Mouse (Mus musculus) midbrain, embryonic 11.5 days (tissue): ENCODE data around the gene Eddm3b. TPM values are rescaled to one million over a fixed set of nuclear protein-coding genes. Genes with fewer than 3 reads are reported as not detected.

ENCODE experiments used
- ATAC-seq: fragments of 200-750 bp; cut with Nextera tagmentation; 2 replicates; pipeline ENCODE4 v1.8.0; 2017; ENCODE audit warnings: moderate TSS enrichment, moderate library complexity; ENCODE audit not compliant: low FRiP score
- DNase-seq: peaks from one replicate; pipeline ENCODE4 v3.0.0; 2015; ENCODE audit warnings: low spot score; ENCODE audit errors: missing footprints
- H3K27ac ChIP-seq: fragments of 300-500 bp; sonication (generic); 2 replicates; pipeline ENCODE4 v1.5.1; 2014; ENCODE audit warnings: low read depth, low read length
- H3K27me3 ChIP-seq: fragments of 300-500 bp; sonication (generic); 2 replicates; pipeline ENCODE4 v1.6.1; 2014; ENCODE audit warnings: mild to moderate bottlenecking, low read length, moderate library complexity, mixed read lengths; ENCODE audit not compliant: control insufficient read depth, insufficient read depth
- H3K36me3 ChIP-seq: fragments of 300-500 bp; sonication (generic); 2 replicates; pipeline ENCODE4 v1.6.1; 2014; ENCODE audit warnings: mild to moderate bottlenecking, low read length, moderate library complexity, mixed read lengths; ENCODE audit not compliant: control insufficient read depth, insufficient read depth
- H3K4me1 ChIP-seq: fragments of 300-500 bp; sonication (generic); 2 replicates; pipeline ENCODE4 v1.6.1; 2014; ENCODE audit warnings: low read length; ENCODE audit not compliant: control insufficient read depth, insufficient read depth
- H3K4me2 ChIP-seq: fragments of 300-500 bp; sonication (generic); 2 replicates; pipeline ENCODE4 v1.6.1; 2014; ENCODE audit warnings: mild to moderate bottlenecking, moderate library complexity
- H3K4me3 ChIP-seq: fragments of 300-500 bp; sonication (generic); 2 replicates; pipeline ENCODE4 v1.5.1; 2014; ENCODE audit warnings: low read depth, low read length
- H3K9ac ChIP-seq: fragments of 300-500 bp; sonication (generic); 2 replicates; pipeline ENCODE4 v1.6.1; 2014; ENCODE audit warnings: low read length
- H3K9me3 ChIP-seq: fragments of 300-500 bp; sonication (generic); 2 replicates; pipeline ENCODE4 v1.6.1; 2016; ENCODE audit warnings: low read length; ENCODE audit not compliant: control insufficient read depth
- WGBS: fragments of 180-500 bp; shearing (Covaris S2); extraction: QIAGEN DNeasy Blood & Tissue Kit; methylation state at CpG from one replicate; pipeline ENCODE4 v1.1.7; 2014; 5-methylcytosine and 5-hydroxymethylcytosine counted together
- polyA plus RNA-seq: library from polyadenylated mRNA; unstranded; fragments of >200 nt; fragmentation: Nextera tagmentation; extraction: Ambion mirVana; gene quantifications from 2 replicates; pipeline ENCODE4 v1.2.1, GENCODE M21; 2014

The Eddm3b gene
- polyA plus RNA-seq, 1 experiment from 2014 or later = not detected

- no peaks in the 10 kb centered on the region for H3K9me3 ChIP-seq
- no peak overlapping the region for H3K4me2 ChIP-seq
- H3K4me1 ChIP-seq = no peaks in the 10 kb centered on the region
- H3K27me3 ChIP-seq = no peaks in the 10 kb centered on the region
- no peak for DNase-seq
- WGBS = 84% methylated on average over 7 of the region's 7 CpGs
- H3K9ac ChIP-seq = no peak overlapping the region
- no peak overlapping the region for H3K4me3 ChIP-seq
- ATAC-seq = no peak
- H3K27ac ChIP-seq = no peak overlapping the region
- H3K36me3 ChIP-seq = no peaks in the 10 kb centered on the region
Observed at GRCm38 (mm10) chr14:51131086-51131815, 17.0 kb downstream of the Eddm3b start.

- H3K4me3 ChIP-seq = no peak overlapping the region
- no peaks in the 10 kb centered on the region for H3K27me3 ChIP-seq
- no peak overlapping the region for H3K27ac ChIP-seq
- no peak for ATAC-seq
- WGBS = 83% methylated on average over 4 of the region's 4 CpGs
- no peak for DNase-seq
- no peaks in the 10 kb centered on the region for H3K36me3 ChIP-seq
- H3K9me3 ChIP-seq = no peaks in the 10 kb centered on the region
- H3K4me1 ChIP-seq = no peaks in the 10 kb centered on the region
- no peak overlapping the region for H3K9ac ChIP-seq
- no peak overlapping the region for H3K4me2 ChIP-seq
Observed at GRCm38 (mm10) chr14:51132372-51132771, 18.1 kb downstream of the Eddm3b start.

DNA sequence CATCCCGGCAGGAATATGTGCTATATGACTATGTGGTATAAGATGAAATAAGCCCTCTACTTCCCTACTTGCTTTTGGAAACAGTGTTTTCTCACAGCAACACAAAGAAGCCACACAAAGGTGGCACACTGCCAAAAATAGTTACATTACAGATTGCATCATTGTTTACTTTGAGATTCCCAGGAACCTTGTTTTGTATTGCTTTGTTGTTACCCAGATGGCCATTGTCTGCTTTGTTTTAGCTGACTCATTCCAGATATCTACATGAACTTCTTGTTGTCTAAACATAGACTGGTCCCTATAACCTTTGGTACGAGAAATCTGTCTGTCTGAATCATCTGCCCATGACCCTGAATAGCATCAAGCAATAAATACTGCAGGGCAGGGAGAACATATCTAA lies 26.1 kb downstream of the Eddm3b start:
- H3K4me1 ChIP-seq = no peaks in the 10 kb centered on the region
- H3K27ac ChIP-seq = no peak overlapping the region
- H3K4me2 ChIP-seq = no peak overlapping the region
- H3K9ac ChIP-seq = no peak overlapping the region
- 92% methylated on average over 2 of the region's 2 CpGs for WGBS
- no peaks in the 10 kb centered on the region for H3K36me3 ChIP-seq
- no peaks in the 10 kb centered on the region for H3K9me3 ChIP-seq
- no peak overlapping the region for H3K4me3 ChIP-seq
- no peaks in the 10 kb centered on the region for H3K27me3 ChIP-seq
- DNase-seq (no peak), ATAC-seq (no peak)

- Histone ChIP-seq H3K4me3 (no peak overlapping the region), H3K9me3 (no peaks in the 10 kb centered on the region), H3K36me3 (no peaks in the 10 kb centered on the region), H3K9ac (no peak overlapping the region), H3K4me1 (peaks cover 2% of the 10 kb centered on the region; the same call in 1 of the 2 replicates), H3K4me2 (no peak overlapping the region), H3K27me3 (no peaks in the 10 kb centered on the region), H3K27ac (no peak overlapping the region)
- ATAC-seq = no peak
- DNase-seq = no peak
- 87% methylated on average over 4 of the region's 4 CpGs for WGBS
Observed at GRCm38 (mm10) chr14:51142119-51142518, 27.9 kb downstream of the Eddm3b start.

GRCm38 (mm10) chr14:51142568-51142967 lies 28.3 kb downstream of the Eddm3b start:
- Histone ChIP-seq H3K27me3 (no peaks in the 10 kb centered on the region), H3K4me3 (no peak overlapping the region), H3K9me3 (no peaks in the 10 kb centered on the region), H3K4me2 (no peak overlapping the region), H3K27ac (no peak overlapping the region), H3K4me1 (peaks cover 2% of the 10 kb centered on the region; the same call in 1 of the 2 replicates), H3K9ac (no peak overlapping the region), H3K36me3 (no peaks in the 10 kb centered on the region)
- 84% methylated on average over 3 of the region's 3 CpGs for WGBS
- DNase-seq (no peak), ATAC-seq (no peak)

DNA sequence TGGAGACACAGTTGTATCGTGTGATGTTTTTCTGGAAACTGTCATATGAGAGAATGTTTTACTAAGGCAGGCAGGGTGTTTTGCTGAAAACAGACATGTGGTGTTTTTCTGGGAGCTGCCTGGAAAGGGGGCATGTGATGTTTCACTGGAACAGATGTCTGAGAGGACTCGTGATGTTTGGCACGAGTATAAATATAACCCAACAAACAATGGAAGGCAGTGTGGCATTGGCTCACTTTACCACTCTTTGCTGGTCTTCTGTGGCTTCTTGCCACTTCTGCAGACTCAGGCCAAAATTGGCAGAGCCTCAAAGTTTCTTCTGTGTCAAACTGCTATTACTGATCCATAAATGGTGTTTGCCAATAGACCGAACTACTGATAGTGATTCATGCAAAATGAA lies 29.1 kb downstream of the Eddm3b start:
- DNase-seq = no peak

GRCm38 (mm10) chr14:51143937-51144336 lies 29.7 kb downstream of the Eddm3b start:
- ATAC-seq (no peak), DNase-seq (no peak)
- Histone ChIP-seq H3K27ac (no peak overlapping the region), H3K4me1 (peaks cover 2% of the 10 kb centered on the region; the same call in 1 of the 2 replicates), H3K9me3 (no peaks in the 10 kb centered on the region), H3K9ac (no peak overlapping the region), H3K27me3 (no peaks in the 10 kb centered on the region), H3K36me3 (no peaks in the 10 kb centered on the region), H3K4me2 (no peak overlapping the region), H3K4me3 (no peak overlapping the region)
- WGBS = 90% methylated on average over 2 of the region's 2 CpGs

More for the DNA sequence above, 29.1 kb downstream of the Eddm3b start:
- peaks cover 2% of the 10 kb centered on the region; the same call in 1 of the 2 replicates for H3K4me1 ChIP-seq
- H3K27me3 ChIP-seq = no peaks in the 10 kb centered on the region
- WGBS = 91% methylated on average over 4 of the region's 4 CpGs
- H3K36me3 ChIP-seq = no peaks in the 10 kb centered on the region
- H3K4me2 ChIP-seq = no peak overlapping the region
- H3K9ac ChIP-seq = no peak overlapping the region
- H3K4me3 ChIP-seq = no peak overlapping the region
- H3K27ac ChIP-seq = no peak overlapping the region
- no peaks in the 10 kb centered on the region for H3K9me3 ChIP-seq
- no peak for ATAC-seq

DNA sequence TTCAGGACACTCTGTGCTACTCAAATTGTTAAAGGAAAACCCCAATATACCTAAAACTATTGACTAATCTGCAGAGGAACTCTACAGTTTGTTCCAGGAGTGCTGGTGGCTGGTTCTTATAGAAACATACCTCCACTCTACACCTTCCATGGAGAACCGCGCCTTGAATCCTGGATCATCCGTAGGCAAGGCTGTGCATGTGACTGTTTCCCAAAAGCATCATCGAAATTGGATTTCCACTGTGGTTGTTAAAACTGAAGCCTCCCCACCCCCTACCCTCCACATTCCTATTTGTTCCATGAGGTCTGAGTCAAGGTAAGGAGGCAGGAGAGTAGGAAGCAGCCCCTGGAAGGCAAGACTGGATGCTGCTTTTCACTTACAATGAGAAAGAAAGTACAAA lies 30.2 kb downstream of the Eddm3b start:
- WGBS = 90% methylated on average over 4 of the region's 4 CpGs
- no peak for DNase-seq
- H3K36me3 ChIP-seq = no peaks in the 10 kb centered on the region

DNA sequence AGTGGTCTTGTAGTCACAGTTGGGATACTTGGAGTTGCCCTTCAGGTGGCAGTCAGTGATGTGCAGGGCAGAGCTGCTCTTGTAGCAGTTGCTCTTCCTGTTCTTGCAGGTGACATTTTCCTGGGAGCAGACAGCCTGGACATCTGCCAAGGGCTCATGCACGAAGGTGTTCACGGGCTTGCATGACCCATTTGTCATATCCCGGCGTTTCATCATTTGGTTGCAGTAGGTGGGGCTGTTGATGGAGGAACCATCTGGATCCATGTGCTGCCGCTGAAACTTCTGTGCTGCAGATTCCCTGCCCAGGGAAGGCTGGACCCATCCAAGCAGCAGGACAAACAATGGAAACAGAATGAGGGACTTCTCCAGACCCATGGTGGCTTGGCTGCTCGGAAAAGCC lies 31.3 kb downstream of the Eddm3b start:
- Histone ChIP-seq H3K9ac (no peak overlapping the region), H3K27ac (no peak overlapping the region), H3K27me3 (no peaks in the 10 kb centered on the region), H3K36me3 (no peaks in the 10 kb centered on the region), H3K4me1 (peaks cover 2% of the 10 kb centered on the region; the same call in 1 of the 2 replicates), H3K9me3 (no peaks in the 10 kb centered on the region), H3K4me2 (no peak overlapping the region), H3K4me3 (no peak overlapping the region)
- no peak for ATAC-seq
- WGBS = 89% methylated on average over 6 of the region's 6 CpGs
- no peak for DNase-seq

More for the DNA sequence above, 30.2 kb downstream of the Eddm3b start:
- H3K4me3 ChIP-seq = no peak overlapping the region
- H3K4me1 ChIP-seq = peaks cover 2% of the 10 kb centered on the region; the same call in 1 of the 2 replicates
- no peak for ATAC-seq
- no peak overlapping the region for H3K27ac ChIP-seq
- no peak overlapping the region for H3K4me2 ChIP-seq
- H3K27me3 ChIP-seq = no peaks in the 10 kb centered on the region
- no peaks in the 10 kb centered on the region for H3K9me3 ChIP-seq
- no peak overlapping the region for H3K9ac ChIP-seq
